Mouse (Mus musculus) thymus, postnatal 4 days (tissue): ENCODE data around the gene F3.

Source experiments
- DNase-seq: peaks from one replicate; pipeline ENCODE4 v3.0.0; 2021

F3 gene

DNA sequence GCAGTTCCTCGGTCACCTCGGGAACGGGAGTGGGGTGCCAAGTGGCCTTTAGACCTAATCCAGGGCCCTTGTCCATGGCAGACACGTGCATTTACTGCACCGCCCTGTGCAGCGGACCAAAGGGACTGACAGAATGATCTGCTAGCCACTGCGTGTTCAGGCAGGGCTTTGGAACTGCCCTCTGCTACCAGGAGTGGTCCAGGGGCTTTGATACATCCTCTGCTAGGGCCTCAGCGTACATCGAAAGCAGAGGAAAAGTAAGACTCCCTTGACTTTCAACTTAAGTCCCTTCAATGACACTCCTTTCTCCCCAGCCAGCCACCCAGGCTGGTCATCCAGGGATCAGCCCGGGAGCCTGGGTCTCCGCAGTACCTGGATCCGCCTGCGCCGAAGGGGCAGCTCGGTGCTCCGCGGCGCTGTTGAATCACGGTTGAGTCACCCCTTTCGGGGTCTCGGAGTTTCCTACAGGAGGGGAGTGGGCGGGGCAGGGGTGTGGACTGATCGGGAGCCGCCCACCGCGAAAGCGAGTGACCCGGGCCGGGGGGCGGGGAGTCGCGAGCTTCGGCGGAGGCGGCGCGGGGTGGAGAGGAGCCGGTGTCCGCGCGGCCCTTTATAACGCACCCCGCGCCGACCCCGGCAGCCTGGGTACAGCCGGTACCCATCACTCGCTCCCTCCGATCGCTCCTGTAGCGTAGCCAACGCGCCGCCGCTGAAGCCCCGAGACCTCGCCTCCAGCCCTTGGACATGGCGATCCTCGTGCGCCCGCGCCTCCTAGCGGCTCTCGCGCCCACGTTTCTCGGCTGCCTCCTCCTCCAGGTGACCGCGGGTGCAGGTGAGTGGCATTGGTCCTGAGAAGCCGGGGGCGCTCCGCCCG, at the start of gene F3:
F3 (plus strand) TSS at position 567 of the 874 bp plus-strand sequence.
- peak; percentile 78 for DNase-seq

GRCm38 (mm10) chr3:121678935-121679334, 44.4 kb upstream of the F3 start:
- DNase-seq, result no peak

DNA sequence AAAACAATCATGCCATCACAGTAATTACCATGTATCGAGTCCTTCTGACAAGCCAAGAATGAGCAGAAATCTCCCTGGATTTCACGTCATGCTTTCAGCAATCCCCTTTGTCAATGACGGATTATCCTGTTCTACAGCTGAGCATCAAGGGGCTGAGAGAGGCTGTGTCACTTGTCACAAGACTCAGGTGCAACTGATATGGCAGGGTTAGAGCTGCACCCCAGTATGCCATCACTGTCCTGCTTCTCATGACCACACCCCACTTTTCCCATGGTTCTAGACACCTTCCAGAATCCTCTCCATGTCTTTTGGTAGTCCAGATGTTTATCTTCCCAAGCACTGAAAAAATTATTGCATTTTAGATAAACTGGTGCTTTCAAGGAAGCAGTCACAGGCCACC, 43.9 kb upstream of the F3 start:
- no peak for DNase-seq

DNA sequence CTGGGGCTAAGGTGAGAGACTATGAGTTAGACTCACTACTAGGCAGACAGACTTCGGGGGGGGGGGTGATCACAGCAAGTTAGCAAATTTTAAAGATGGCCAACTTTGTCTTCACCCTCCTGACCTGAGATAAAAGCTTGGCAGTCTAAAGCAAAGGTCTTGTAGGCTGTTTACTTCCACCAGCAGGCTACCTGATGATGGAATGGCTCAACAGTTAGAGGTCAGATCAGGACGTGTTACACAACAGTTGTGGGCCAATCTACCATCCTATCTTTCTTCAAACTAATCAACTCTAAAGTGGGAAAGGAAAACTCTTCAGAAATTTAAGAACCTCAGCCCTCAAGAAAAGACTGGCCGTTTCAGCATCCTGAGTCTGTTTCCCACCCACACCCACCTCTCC, 43.1 kb upstream of the F3 start:
- no peak for DNase-seq

GRCm38 (mm10) chr3:121682439-121683411, 40.6 kb upstream of the F3 start:
- no peak for DNase-seq

DNA sequence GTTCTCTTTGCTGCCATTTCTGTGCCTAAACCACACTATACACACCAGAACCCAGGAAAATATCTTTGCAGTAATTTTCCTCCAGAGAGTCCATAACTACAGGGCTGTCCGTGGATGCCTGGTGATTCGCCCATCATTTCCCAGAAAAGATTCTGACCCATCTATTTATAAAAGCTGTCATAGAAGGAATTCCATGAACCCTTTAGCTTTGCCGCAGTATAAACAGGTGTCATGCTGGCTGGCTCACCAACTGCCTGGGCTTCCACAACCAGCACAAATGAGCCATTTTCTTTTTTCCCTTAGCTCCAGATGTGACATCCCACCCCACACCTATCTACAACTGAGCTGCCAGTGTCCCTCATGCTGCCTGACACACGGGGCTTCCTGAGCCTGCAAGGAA, 38.8 kb upstream of the F3 start:
- DNase-seq, result no peak

GRCm38 (mm10) chr3:121684963-121685362, 38.4 kb upstream of the F3 start:
- DNase-seq, result no peak

DNA sequence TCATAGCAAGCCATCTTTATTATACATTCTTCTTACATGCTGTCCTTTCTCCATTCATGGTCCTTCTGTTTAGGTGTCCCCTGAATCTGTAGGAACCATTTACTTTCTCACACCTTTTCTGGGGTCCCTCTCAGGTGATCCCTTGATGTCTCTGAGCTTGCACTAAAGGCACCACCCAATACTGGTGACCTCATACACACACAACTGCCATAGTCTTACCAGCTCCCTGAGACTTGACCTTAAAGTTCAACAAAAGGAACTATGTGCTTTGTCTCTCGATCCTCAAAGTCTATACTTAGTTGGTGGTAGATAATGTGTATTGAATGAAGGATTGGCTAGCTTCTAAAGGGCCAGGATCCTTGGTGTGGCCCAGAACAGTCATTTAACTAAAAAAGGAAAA, 37.4 kb upstream of the F3 start:
- no peak for DNase-seq

- DNase-seq, result no peak
These were observed 36.9 kb upstream of the F3 start for GRCm38 (mm10) chr3:121686408-121686911.

- no peak for DNase-seq
These were observed 35.6 kb upstream of the F3 start for GRCm38 (mm10) chr3:121687741-121688140.

DNA sequence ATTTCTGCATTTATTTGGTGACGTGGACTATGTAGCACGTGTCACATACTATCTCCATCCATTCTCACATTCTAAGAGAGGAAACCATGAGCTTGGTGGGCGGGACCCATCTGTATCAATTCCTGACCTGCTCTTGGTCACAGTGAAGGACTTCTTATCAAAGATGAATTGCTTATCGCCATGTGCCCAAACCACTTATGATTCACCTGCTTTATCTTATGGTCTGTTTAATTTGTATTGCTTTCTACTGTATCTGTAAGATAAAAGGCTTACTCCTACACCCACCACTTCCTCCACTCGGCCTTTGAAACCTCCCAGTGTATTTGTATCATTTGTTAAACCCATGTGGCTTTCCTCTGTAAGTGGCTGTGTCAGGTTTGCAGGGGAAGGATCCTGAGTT, 34.3 kb upstream of the F3 start:
- DNase-seq, result no peak

GRCm38 (mm10) chr3:121689697-121690096, 33.6 kb upstream of the F3 start:
- no peak for DNase-seq

DNA sequence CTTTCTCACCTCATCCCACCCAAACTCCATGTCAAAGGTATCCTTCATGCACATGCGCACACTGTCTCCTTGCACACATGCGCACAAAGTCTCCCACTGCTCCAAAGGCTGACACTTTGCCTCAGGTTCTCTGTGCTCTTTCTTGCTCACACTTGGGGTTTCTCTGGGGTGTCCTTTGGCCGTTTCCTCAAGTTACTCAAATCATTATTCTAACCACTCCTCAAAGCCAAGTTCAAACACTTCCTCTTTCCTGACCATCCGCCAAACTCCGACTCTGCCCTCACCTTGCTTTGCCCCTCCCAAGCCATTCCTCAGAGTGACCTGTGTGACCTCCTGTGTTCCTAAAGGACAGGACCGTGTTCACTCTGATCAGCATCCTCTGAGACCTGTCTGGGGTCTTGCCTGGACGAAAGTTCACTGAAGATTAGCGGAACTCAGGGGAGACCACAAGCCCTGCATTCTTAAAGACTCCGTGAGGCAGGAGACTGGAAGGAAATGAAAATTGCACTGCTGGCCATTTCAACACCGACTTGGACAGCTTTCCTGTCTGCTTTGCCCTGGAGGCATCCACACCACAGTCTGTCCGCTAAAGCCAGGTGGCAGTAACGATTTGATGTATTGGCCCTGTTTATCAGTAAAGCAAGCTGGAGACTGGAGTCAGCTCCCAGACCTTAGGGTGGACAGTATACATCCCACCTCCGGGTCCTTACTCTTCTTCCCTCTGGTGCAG, 30.2 kb upstream of the F3 start:
- no peak for DNase-seq

DNA sequence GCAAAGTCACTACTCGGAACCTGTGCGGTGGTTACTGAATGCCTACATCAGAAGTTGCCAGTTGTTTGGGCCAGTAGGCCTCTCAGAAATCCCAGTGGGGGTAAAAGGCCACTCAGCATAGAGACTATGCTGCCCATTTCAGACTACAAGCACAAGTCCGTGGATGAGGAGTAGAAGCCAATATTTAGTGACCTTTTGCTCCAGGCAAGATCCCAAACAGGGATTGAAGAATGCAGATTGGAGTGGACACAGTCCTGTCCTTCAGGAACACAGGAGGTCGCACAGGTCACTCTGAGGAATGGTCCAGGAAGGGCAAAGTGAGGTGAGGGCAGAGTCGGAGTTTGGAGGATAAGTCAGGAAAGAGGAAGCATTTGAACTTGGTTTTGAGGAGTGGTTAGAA, 29.6 kb upstream of the F3 start:
- DNase-seq, result no peak

DNA sequence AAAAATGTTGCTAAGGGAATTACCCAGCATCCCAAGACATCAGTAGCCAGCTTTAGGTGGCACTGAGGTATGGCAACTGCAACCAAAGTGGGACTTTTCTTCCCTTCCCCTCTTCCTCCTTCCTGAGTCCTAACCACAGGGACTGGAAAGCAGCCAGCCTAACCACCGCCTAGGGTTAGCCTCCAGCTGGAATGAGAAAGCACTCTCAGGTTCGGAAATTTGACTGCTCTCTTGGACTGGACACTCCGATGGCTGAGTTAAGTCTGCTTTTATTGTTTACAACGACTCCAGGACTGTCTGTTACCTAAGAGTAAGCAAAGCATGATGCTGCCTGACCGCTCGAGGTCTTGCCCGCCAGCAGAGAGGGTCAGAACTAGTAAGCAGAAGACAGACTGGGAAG, 26.2 kb upstream of the F3 start:
- DNase-seq, result no peak

DNA sequence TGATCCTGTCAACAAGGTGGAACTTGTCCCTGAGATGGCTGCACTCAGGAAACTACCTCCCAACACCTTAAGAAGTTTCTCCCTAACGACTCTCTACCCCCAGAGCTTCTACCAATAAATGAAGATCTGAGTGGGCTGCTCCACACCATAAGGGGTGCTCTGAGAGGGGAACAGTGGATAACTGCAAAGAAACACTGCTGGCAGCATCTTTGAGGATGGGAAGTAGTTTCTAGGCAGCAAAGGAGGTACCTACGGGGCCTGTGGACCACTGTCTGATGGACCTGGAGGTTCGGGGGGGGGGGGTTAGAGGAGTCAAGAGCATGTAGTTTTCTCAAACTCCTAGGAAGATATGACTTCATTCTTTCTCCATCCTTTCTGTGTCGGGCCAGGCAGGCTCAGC, 23.9 kb upstream of the F3 start:
- DNase-seq, result no peak

GRCm38 (mm10) chr3:121699849-121700248, 23.5 kb upstream of the F3 start:
- DNase-seq, result no peak

DNA sequence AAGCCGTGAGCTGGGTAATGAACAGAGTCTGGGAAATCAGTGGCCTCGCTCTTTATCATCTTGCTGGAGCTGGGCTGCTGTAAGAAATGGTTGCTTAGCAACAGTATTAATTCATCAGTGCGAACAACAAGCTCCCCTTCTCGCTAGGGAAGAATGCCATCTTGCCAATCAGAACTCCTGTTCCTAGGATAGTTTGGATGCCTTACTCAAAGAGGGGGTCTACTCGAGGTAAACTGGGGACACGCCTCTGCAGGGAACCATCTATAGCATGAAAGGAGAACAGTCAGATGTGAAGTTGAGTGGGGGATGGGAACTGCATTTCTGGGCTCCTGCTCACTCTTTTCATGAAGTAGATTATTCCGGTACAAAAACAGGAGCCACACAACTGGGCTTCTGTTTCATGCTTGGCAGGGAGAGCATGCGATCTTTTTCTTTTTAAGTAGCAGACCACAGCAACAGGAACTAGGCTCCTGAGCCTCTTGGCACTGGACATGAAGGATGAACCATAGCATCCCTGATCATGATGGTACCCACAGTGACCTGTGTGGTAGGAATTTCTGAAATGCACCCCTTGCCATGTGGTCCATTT, 22.9 kb upstream of the F3 start:
- no peak for DNase-seq

- no peak for DNase-seq
These were observed 20.0 kb upstream of the F3 start for GRCm38 (mm10) chr3:121703155-121703879.

- no peak for DNase-seq
These were observed 19.5 kb upstream of the F3 start for GRCm38 (mm10) chr3:121703880-121704243.

DNA sequence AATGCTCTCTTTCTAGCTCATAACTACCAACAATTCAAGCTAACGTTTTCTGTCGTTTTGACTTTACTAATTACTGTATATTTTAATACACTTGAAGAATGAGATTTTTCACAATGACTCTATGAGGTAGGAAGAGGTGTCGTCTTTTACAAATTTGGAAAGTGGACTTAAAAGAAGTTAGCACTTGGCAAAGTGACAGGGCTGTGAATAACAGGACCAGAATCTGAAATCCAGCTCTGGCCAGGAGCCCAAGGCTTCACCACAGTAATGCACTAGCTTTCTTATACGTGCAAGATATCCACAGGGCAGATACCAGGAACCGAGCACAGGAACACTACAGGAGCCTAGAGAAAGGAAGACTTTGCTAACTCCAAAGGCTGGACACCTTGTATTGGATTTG, 17.2 kb upstream of the F3 start:
- DNase-seq, result no peak

DNA sequence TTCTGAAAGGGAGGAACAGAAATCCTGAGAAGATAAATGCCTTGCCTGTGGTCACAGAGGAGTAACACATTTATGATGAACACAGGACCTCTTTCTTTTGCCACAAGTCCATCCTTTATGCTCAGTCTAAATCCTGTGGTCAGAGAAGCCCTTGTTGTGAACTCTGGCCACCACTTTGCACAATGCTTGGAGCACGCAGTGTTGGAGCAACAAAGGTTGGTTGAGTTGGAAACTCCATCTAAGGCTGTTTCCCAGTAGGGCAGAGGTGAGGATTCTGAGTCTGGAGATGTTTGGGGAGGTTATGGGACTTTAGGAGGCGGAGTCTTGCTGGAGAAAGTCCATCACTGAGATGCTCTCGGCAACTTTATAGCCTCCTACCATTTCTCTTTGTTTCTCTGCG, 16.2 kb upstream of the F3 start:
- DNase-seq, result no peak
